Mouse (Mus musculus) lung, postnatal 0 days (tissue): ENCODE data around the gene Olfr544.

ENCODE experiments used
- CTCF ChIP-seq: IDR thresholded peaks from 2 replicates; pipeline ENCODE4 v1.5.1; 2016; ENCODE audit warnings: antibody characterized with exemption, mild to moderate bottlenecking
- EP300 ChIP-seq: IDR thresholded peaks from 2 replicates; pipeline ENCODE4 v1.6.1; 2016; ENCODE audit warnings: antibody characterized with exemption, mild to moderate bottlenecking, control low read depth

DNA sequence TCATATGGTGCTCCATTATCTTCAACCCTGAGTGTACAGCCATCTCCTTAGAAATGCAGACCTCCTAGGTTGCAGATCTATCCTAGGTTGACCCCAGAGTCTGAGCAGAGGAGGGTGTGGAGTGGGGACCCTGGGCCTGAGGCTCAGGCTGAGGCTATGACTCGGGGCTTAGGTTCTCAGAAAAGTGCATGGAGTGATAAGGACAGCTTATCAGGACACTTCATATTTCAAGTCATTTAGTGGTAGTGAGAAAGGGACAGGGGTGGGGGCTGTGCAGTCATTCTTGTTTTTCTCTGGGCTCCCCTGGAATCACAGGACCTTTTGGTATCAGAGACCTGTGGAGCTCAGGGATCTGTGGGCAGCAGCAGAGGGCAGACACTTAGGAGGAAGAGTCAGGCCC lies 2.0 kb downstream of the Olfr544 start:
- TF ChIP-seq EP300 (no peak), CTCF (no peak)
